Mouse (Mus musculus) limb, embryonic 10.5 days (tissue): Measurements from ENCODE around the gene Sugp2. TPM values are rescaled to one million over a fixed set of nuclear protein-coding genes. Genes with fewer than 3 reads are reported as not detected.
"Not testable (repeated sequence)": the region's sequence is repeated elsewhere in the genome, so short reads cannot be mapped to it uniquely, and the experiment has no call there.

Experiments
- DNase-seq: peaks from one replicate; pipeline ENCODE4 v3.0.0-alpha.2; 2017; ENCODE audit warnings: low spot score
- H3K27ac ChIP-seq: fragments of 300-500 bp; sonication (generic); 2 replicates; pipeline ENCODE4 v1.5.1; 2016; ENCODE audit warnings: mild to moderate bottlenecking
- H3K27me3 ChIP-seq: fragments of 300-500 bp; sonication (generic); 2 replicates; pipeline ENCODE4 v1.6.1; 2016; ENCODE audit warnings: low read depth, mild to moderate bottlenecking; ENCODE audit not compliant: poor library complexity, severe bottlenecking
- H3K36me3 ChIP-seq: fragments of 300-500 bp; sonication (generic); 2 replicates; pipeline ENCODE4 v1.6.1; 2016; ENCODE audit warnings: mild to moderate bottlenecking, moderate library complexity
- H3K4me1 ChIP-seq: fragments of 300-500 bp; sonication (generic); 2 replicates; pipeline ENCODE4 v1.6.1; 2016
- H3K4me3 ChIP-seq: fragments of 300-500 bp; sonication (generic); 2 replicates; pipeline ENCODE4 v1.5.1; 2016; ENCODE audit warnings: mild to moderate bottlenecking, moderate library complexity
- H3K9me3 ChIP-seq: fragments of 300-500 bp; sonication (generic); replicated peaks from 2 replicates; pipeline ENCODE4 v1.6.1; 2016; ENCODE audit warnings: mild to moderate bottlenecking
- WGBS: fragments of 180-500 bp; shearing (Covaris S2); methylation state at CpG from one replicate; pipeline ENCODE4 v1.1.7; 2016; 5-methylcytosine and 5-hydroxymethylcytosine counted together
- polyA plus RNA-seq: library from polyadenylated mRNA; unstranded; fragments of >200 nt; fragmentation: Nextera tagmentation; extraction: Ambion mirVana; gene quantifications from 2 replicates; pipeline ENCODE4 v1.2.1, GENCODE M21; 2016

Sugp2 gene
- polyA plus RNA-seq, 1 experiment from 2014 or later = 51.4 TPM

DNA sequence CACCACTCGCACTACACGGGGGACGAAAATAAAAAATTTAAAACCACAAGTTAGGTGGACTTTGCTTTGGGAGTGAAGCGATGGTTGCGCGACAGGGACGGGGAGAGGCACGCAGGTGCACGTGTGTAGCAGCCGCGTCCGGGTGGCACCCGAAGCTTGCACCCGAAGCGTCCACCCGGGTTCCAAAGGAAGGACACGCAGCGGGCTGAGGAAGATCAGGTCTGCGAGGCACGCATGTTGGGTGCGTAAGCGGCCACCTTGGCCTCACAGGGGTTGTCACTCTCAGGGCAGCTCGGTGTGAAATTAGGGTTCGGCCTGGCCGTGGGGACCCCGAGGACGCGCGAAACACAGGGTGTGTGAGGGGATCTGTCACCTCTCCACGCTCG is 22.3 kb upstream of the Sugp2 start:
- no peak for DNase-seq
- Histone ChIP-seq H3K27ac (peak overlapping the region; percentile 72), H3K9me3 (no peaks in the 10 kb centered on the region), H3K27me3 (peaks cover 11% of the 10 kb centered on the region), H3K4me3 (peak overlapping the region; percentile 67), H3K4me1 (peaks cover 32% of the 10 kb centered on the region), H3K36me3 (no peaks in the 10 kb centered on the region)
- WGBS = 4% methylated on average over 31 of the region's 31 CpGs

DNA sequence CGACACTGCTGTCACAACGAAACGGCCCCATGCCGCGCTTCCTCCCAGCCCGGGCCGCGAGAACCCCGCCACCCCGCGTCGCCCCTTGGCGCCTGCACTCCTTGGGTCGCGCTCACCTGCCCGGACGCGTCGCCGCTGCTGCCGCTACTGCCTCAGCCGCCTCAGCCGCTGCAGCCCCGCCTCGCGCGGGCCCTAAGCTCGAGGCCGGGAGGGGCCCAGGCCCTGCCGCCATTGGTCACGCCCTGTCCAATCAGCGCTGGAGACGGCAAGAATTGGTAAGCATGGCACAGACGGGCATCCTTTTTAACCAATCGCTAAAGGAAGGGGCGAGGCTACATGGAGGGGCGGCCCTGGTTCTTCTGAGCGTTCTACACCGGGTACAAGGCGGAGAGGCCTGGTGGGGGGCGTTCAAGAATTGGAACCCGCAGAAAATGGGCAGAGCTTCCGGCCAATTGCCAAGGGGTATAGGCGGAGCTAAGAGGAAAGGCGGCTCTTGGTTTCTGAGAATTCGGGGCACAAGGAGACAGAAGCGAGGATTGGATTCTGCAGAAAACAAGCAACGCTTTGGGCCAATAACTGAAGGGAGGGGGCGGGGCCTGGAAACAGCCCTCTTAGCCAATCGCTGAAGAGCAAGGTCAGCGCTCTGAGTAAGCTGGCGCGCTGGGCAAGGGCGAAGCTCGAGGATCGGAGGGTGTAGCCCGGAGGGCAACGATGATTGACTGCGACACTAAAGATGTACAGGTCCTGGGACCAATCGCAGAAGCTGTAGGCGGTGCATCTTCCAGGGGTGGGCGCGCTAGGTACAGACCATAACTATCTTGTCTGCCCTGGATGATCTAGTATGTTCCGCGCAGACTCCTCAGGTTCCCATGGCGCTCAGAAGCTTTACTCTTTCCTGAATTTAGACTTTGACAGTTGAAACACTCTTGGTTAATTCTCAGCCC is 21.6 kb upstream of the Sugp2 start, which contains the start of gene Slc25a42:
Gene Slc25a42, minus strand, starts transcription at position 194 of the 944 bp plus-strand sequence.
- under 1% methylated on average over 66 of the region's 66 CpGs for WGBS

GRCm38 (mm10) chr8:70214411-70214810 is 19.6 kb upstream of the Sugp2 start:
- Histone ChIP-seq H3K4me1 (peaks cover 34% of the 10 kb centered on the region), H3K27ac (no peak overlapping the region)
- 79% methylated on average over 3 of the region's 3 CpGs for WGBS

More for the DNA sequence above, 21.6 kb upstream of the Sugp2 start, which contains the start of gene Slc25a42:
- H3K4me3 ChIP-seq = peak within 1 kb of the TSS; percentile 67
- H3K9me3 ChIP-seq = no peaks in the 10 kb centered on the region
- H3K4me1 ChIP-seq = peaks cover 32% of the 10 kb centered on the region
- H3K27ac ChIP-seq = peak within 1 kb of the TSS; percentile 72
- DNase-seq = peak; percentile 90
- peaks cover 11% of the 10 kb centered on the region for H3K27me3 ChIP-seq
- no peaks in the 10 kb centered on the region for H3K36me3 ChIP-seq

DNA sequence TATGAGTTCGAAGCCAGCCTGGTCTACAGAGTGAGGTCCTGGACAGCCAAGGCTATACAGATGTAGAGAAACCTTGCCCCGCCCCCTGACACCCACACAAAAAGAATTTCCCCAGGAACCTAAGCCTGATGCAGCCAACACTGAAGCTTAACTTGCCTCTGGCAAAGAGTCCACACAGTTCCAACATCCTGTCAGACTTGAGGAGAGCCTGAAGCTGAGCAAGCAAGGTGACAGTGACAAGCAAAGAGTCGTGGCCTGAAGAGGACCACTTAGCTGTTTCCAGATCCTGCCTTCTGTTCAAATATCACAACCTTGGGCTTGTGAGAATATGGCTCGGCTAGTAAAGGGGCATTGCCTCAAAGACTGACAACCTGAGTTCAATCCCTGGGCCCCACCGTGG is 18.9 kb upstream of the Sugp2 start:
- H3K9me3 ChIP-seq = no peaks in the 10 kb centered on the region
- no peak for DNase-seq
- no peak overlapping the region for H3K27ac ChIP-seq
- WGBS = 75% methylated on average over 5 of the region's 5 CpGs
- H3K4me3 ChIP-seq = no peak overlapping the region
- peaks cover 38% of the 10 kb centered on the region for H3K4me1 ChIP-seq
- H3K36me3 ChIP-seq = no peaks in the 10 kb centered on the region
- H3K27me3 ChIP-seq = peaks cover 11% of the 10 kb centered on the region

More at GRCm38 (mm10) chr8:70214411-70214810, 19.6 kb upstream of the Sugp2 start:
- Histone ChIP-seq H3K27me3 (peaks cover 11% of the 10 kb centered on the region), H3K36me3 (no peaks in the 10 kb centered on the region), H3K4me3 (no peak overlapping the region), H3K9me3 (no peaks in the 10 kb centered on the region)
- no peak for DNase-seq

- not testable (repeated sequence) for H3K27ac ChIP-seq, H3K4me3 ChIP-seq, H3K27me3 ChIP-seq, H3K9me3 ChIP-seq, DNase-seq, H3K36me3 ChIP-seq
- WGBS = 64% methylated on average over 3 of the region's 3 CpGs
- peaks cover 28% of the 10 kb centered on the region for H3K4me1 ChIP-seq
Measured at GRCm38 (mm10) chr8:70216161-70216560, 17.9 kb upstream of the Sugp2 start.

DNA sequence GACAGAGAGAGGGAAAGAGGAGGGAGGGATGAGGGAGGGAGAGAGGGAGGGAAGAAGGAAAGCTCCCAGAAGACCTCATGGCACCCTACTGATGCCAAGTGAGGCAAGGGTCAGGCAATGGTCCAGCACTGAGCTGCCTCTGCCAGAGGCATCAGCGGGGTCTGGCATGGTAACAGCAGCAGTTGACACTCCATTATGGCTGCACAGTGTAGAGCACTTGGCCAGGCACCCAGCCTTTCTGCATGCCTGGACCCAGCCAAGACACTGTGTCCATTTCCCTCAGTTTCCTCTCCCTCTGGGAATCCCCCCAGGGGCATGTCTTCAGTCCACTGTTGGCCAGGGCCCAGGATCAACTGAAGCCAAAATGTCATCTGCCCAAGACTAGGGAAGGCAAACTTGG is 17.5 kb upstream of the Sugp2 start:
- no peak overlapping the region for H3K27ac ChIP-seq
- H3K27me3 ChIP-seq = no peaks in the 10 kb centered on the region
- no peak overlapping the region for H3K4me3 ChIP-seq
- H3K4me1 ChIP-seq = peaks cover 26% of the 10 kb centered on the region
- no peak for DNase-seq
- H3K9me3 ChIP-seq = no peaks in the 10 kb centered on the region
- WGBS = 58% methylated on average over 1 of the region's 1 CpGs
- H3K36me3 ChIP-seq = no peaks in the 10 kb centered on the region

- Histone ChIP-seq H3K9me3 (no peaks in the 10 kb centered on the region), H3K4me3 (no peak overlapping the region), H3K27me3 (no peaks in the 10 kb centered on the region), H3K36me3 (peaks cover 7% of the 10 kb centered on the region), H3K27ac (no peak overlapping the region), H3K4me1 (peaks cover 20% of the 10 kb centered on the region)
- DNase-seq = no peak
Measured at GRCm38 (mm10) chr8:70217441-70217840, 16.6 kb upstream of the Sugp2 start.

GRCm38 (mm10) chr8:70219107-70219684 is 14.8 kb upstream of the Sugp2 start:
- Histone ChIP-seq H3K4me3 (no peak overlapping the region), H3K27me3 (no peaks in the 10 kb centered on the region), H3K27ac (no peak overlapping the region), H3K9me3 (no peaks in the 10 kb centered on the region), H3K36me3 (peaks cover 21% of the 10 kb centered on the region), H3K4me1 (peaks cover 12% of the 10 kb centered on the region)
- DNase-seq = no peak
- WGBS = 60% methylated on average over 5 of the region's 5 CpGs

- Histone ChIP-seq H3K36me3 (peaks cover 32% of the 10 kb centered on the region), H3K9me3 (no peaks in the 10 kb centered on the region), H3K27ac (no peak overlapping the region), H3K27me3 (no peaks in the 10 kb centered on the region), H3K4me3 (no peak overlapping the region), H3K4me1 (peaks cover 12% of the 10 kb centered on the region)
- no peak for DNase-seq
- 73% methylated on average over 8 of the region's 8 CpGs for WGBS
Measured at GRCm38 (mm10) chr8:70220236-70220840, 13.7 kb upstream of the Sugp2 start.

GRCm38 (mm10) chr8:70220911-70221310 is 13.1 kb upstream of the Sugp2 start:
- Histone ChIP-seq H3K9me3 (no peaks in the 10 kb centered on the region), H3K4me3 (no peak overlapping the region), H3K27me3 (no peaks in the 10 kb centered on the region), H3K36me3 (peaks cover 38% of the 10 kb centered on the region), H3K27ac (no peak overlapping the region), H3K4me1 (peaks cover 12% of the 10 kb centered on the region)
- DNase-seq = no peak
- WGBS = 95% methylated on average over 3 of the region's 3 CpGs

DNA sequence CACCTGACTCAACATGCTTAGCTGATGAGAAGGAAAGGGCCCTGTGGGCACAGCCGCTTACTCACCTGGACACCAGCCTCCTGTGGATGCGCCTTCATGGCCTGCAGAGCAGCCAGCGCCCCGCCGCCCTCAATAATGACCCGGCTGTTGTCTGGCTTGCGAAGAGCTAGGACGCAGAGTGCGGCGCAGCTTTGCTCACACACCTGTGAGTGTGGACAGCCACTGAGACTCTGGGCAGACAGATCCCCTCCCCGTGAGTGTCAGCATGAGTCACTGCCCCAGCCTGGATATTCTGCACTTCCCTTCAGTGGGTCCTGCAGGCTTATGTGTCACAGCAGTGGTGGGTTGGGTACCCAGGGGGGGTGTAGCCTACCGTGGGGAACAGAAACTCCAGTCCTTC is 12.0 kb upstream of the Sugp2 start:
- Histone ChIP-seq H3K27ac (peak overlapping the region; percentile 0; the same call in 1 of the 2 replicates), H3K27me3 (no peaks in the 10 kb centered on the region), H3K4me3 (no peak overlapping the region), H3K4me1 (peaks cover 12% of the 10 kb centered on the region), H3K9me3 (no peaks in the 10 kb centered on the region), H3K36me3 (peaks cover 38% of the 10 kb centered on the region)
- 94% methylated on average over 12 of the region's 12 CpGs for WGBS
- no peak for DNase-seq

DNA sequence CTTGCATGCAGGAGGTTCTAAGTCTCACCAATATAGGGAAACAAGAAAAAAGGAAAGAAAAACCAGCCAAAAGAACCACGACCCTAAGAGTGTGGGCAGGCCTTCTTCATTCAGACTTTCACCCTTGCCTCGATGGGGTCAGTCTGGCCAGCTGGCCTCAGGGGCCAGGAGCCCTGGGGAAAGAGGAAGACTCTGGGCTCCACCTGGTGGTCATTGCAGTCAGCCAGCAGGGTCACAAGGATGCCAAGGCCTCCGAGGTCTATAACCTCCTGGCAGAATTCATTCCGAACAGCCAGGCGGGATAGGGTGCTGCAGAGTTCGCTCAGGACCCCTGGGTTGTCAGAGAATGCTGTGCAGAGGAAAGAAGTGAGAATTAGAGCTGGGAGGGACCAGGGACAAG is 10.7 kb upstream of the Sugp2 start:
- H3K4me1 ChIP-seq = peaks cover 12% of the 10 kb centered on the region
- DNase-seq = peak; percentile 57
- no peak overlapping the region for H3K4me3 ChIP-seq
- H3K36me3 ChIP-seq = peaks cover 43% of the 10 kb centered on the region
- no peak overlapping the region for H3K27ac ChIP-seq
- no peaks in the 10 kb centered on the region for H3K27me3 ChIP-seq
- no peaks in the 10 kb centered on the region for H3K9me3 ChIP-seq
- 53% methylated on average over 6 of the region's 6 CpGs for WGBS

DNA sequence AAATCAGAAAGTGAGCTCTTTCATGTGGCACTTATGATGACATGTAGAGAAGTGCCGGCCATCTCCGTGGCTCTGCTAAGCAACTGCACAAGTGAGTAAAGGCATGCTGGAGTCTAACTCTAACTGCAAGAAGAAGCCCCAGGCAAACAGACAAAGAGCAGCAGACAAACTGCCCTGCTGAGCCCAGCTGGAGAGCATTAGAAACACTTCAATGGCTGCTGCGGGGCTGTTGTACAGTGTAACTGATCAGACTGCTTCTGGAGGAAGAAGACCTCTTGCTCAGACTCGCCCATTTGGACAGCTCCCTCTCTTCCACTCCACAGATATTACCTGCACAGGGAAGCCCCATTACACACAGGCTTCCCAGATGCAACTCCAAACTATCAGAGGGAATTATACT is 6.0 kb upstream of the Sugp2 start:
- DNase-seq = no peak
- H3K9me3 ChIP-seq = no peaks in the 10 kb centered on the region
- 77% methylated on average over 4 of the region's 4 CpGs for WGBS
- peaks cover 58% of the 10 kb centered on the region for H3K36me3 ChIP-seq
- H3K4me1 ChIP-seq = peaks cover under 1% of the 10 kb centered on the region; the same call in 1 of the 2 replicates
- no peaks in the 10 kb centered on the region for H3K27me3 ChIP-seq
- H3K27ac ChIP-seq = no peak overlapping the region
- H3K4me3 ChIP-seq = no peak overlapping the region
